Comparison of ENCODE assay signal across 10 mouse cellular contexts in genomic region chr4:136928928-136929327, GRCm38 (mm10). TPM values are rescaled to one million over a fixed set of nuclear protein-coding genes. Genes with fewer than 3 reads are reported as not detected.
A peak's percentile ranks its signal among the peaks of the same experiment; 100 is the strongest.
DNase-seq lines count a peak whose midpoint lies in the region; ATAC-seq and TF ChIP-seq lines count a peak whose summit lies in the region.
"Had no signal": no experiment of that assay in that cellular context is flagged by ENCODE, and none has a peak within 500 bp of the region (broad histone marks: within the 10 kb centered on the region; RNA-seq: fewer than 3 reads in every experiment).

No protein-coding gene starts in this region.

- no peaks in the 10 kb centered on the region for H3K9me3 ChIP-seq in hindbrain, postnatal 0 days (ENCODE audit: low read length)
- H3K9me3 ChIP-seq in hindbrain, embryonic 13.5 days: no peaks in the 10 kb centered on the region
- H3K9me3 ChIP-seq in CH12.LX (replicated peaks; ENCODE audit: low read length): no peaks in the 10 kb centered on the region
- no peaks in the 10 kb centered on the region for H3K9me3 ChIP-seq in stomach, postnatal 0 days (ENCODE audit: control insufficient read depth, low read length)
- H3K9me3 ChIP-seq: embryonic facial prominence, embryonic 12.5 days; limb, embryonic 13.5 days had no signal

- ATAC-seq in hindbrain, postnatal 0 days: no peak
- no peak for ATAC-seq in hindbrain, embryonic 13.5 days (ENCODE audit: low FRiP score)
- ATAC-seq in stomach, postnatal 0 days (ENCODE audit: low FRiP score, low TSS enrichment): no peak

- no peak overlapping the region for H3K27ac ChIP-seq in hindbrain, postnatal 0 days
- no peak overlapping the region for H3K27ac ChIP-seq in hindbrain, embryonic 13.5 days
- H3K27ac ChIP-seq in CH12.LX (ENCODE audit: insufficient read depth, low read depth): no peak overlapping the region
- no peak overlapping the region for H3K27ac ChIP-seq in stomach, postnatal 0 days (replicated peaks)
- H3K27ac ChIP-seq: embryonic facial prominence, embryonic 12.5 days; limb, embryonic 13.5 days had no signal

- no peaks in the 10 kb centered on the region for H3K79me2 ChIP-seq in CH12.LX (replicated peaks; ENCODE audit: control insufficient read depth, extremely low read depth, insufficient read depth, poor library complexity, severe bottlenecking)

- DNase-seq in hindbrain, postnatal 0 days (ENCODE audit: low spot score): peak; percentile 71
- peak; percentile 42 for DNase-seq in CH12.LX (ENCODE audit: extremely low read depth)
- peak; percentile 54 for DNase-seq in adrenal gland, postnatal 14 days
- peak; percentile 48 for DNase-seq in induced T-regulatory cell, adult 2 months (ENCODE audit: low read depth)
- no peak for DNase-seq in stomach, postnatal 0 days (ENCODE audit: low spot score)
- no peak for DNase-seq in right cerebral cortex, postnatal 25 days
- no peak for DNase-seq in gastrocnemius, postnatal 25 days

- TF ChIP-seq POLR2A in CH12.LX (IDR thresholded peaks at IDR 0.05; ENCODE audit: low read depth, low read length): no peak

- 0 out of 2 replicates have a peak, but pooled peaks cover 3% of the 10 kb centered on the region for H3K36me3 ChIP-seq in hindbrain, postnatal 0 days (ENCODE audit: insufficient read depth, low read length)
- no peaks in the 10 kb centered on the region for H3K36me3 ChIP-seq in hindbrain, embryonic 13.5 days
- H3K36me3 ChIP-seq in CH12.LX (replicated peaks in 1 of 2; ENCODE audit: control insufficient read depth in 1 of 2, insufficient read depth in 1 of 2, low read length in 1 of 2): no peaks in the 10 kb centered on the region
- H3K36me3 ChIP-seq in stomach, postnatal 0 days (ENCODE audit: control insufficient read depth, insufficient read depth, low read length): no peaks in the 10 kb centered on the region
- H3K36me3 ChIP-seq: embryonic facial prominence, embryonic 12.5 days; limb, embryonic 13.5 days had no signal

- no peak overlapping the region for H3K4me2 ChIP-seq in hindbrain, postnatal 0 days (ENCODE audit: low read depth, low read length)
- H3K4me2 ChIP-seq in hindbrain, embryonic 13.5 days: no peak overlapping the region
- H3K4me2 ChIP-seq in CH12.LX (ENCODE audit: insufficient read depth, low read depth, poor library complexity, severe bottlenecking): no peak overlapping the region
- H3K4me2 ChIP-seq in stomach, postnatal 0 days (replicated peaks; ENCODE audit: low read depth): no peak overlapping the region
- H3K4me2 ChIP-seq: embryonic facial prominence, embryonic 12.5 days; limb, embryonic 13.5 days had no signal

- TF ChIP-seq RAD21 in CH12.LX (IDR thresholded peaks at IDR 0.05; ENCODE audit: low read depth, low read length): peak; percentile 19

- TF ChIP-seq CTCF in hindbrain, postnatal 0 days (IDR thresholded peaks at IDR 0.05; ENCODE audit: low read depth): peak; percentile 76
- peak in 1 of 2 experiments; percentile 65; a peak in 2 of 4 replicates for TF ChIP-seq CTCF in CH12.LX (conservative IDR thresholded peaks at IDR 0.05 in 1 of 2, IDR thresholded peaks at IDR 0.05 in 1 of 2; ENCODE audit: low read depth in 2 of 2, low read length in 2 of 2)
- peak; percentile 75 for TF ChIP-seq CTCF in stomach, postnatal 0 days (IDR thresholded peaks at IDR 0.05; ENCODE audit: low read depth)

- in situ Hi-C loops in CH12.LX (cut with MboI; ENCODE audit: low pct_ligation_motif_present, low pct_unique_long_range_greater_than_20kb, low sequenced_read_pairs): no loop called here

- no peaks in the 10 kb centered on the region; the same call in 1 of the 2 replicates for H3K27me3 ChIP-seq in hindbrain, postnatal 0 days (ENCODE audit: insufficient read depth, low read length)
- H3K27me3 ChIP-seq in hindbrain, embryonic 13.5 days: peaks cover 76% of the 10 kb centered on the region
- peaks cover 85% of the 10 kb centered on the region for H3K27me3 ChIP-seq in CH12.LX (replicated peaks)
- no peaks in the 10 kb centered on the region for H3K27me3 ChIP-seq in stomach, postnatal 0 days (ENCODE audit: control insufficient read depth, insufficient read depth, low read length)

- dilution Hi-C loops in CH12.LX (cut with MboI; ENCODE audit: extremely low pct_ligation_motif_present, extremely low pct_unique_long_range_greater_than_20kb, low sequenced_read_pairs): no loop called here

- WGBS in hindbrain, postnatal 0 days: 6% methylated on average over 5 of the region's 5 CpGs
- WGBS in hindbrain, embryonic 13.5 days: 7% methylated on average over 5 of the region's 5 CpGs
- 7% methylated on average over 5 of the region's 5 CpGs for WGBS in stomach, postnatal 0 days

- H3K4me1 ChIP-seq in hindbrain, postnatal 0 days (ENCODE audit: insufficient read depth, low read length): 0 out of 2 replicates have a peak, but pooled peaks cover 5% of the 10 kb centered on the region
- H3K4me1 ChIP-seq in hindbrain, embryonic 13.5 days (replicated peaks): peaks cover 19% of the 10 kb centered on the region
- H3K4me1 ChIP-seq in CH12.LX (ENCODE audit: control insufficient read depth in 1 of 2, insufficient read depth in 2 of 2): peaks cover 4 to 10% of the 10 kb centered on the region in 2 experiments; a peak in 3 of 4 replicates
- no peaks in the 10 kb centered on the region for H3K4me1 ChIP-seq in stomach, postnatal 0 days (replicated peaks; ENCODE audit: control insufficient read depth, insufficient read depth)
- H3K4me1 ChIP-seq: embryonic facial prominence, embryonic 12.5 days; limb, embryonic 13.5 days had no signal

- no peak overlapping the region for H3K4me3 ChIP-seq in hindbrain, postnatal 0 days (ENCODE audit: low read length)
- no peak overlapping the region for H3K4me3 ChIP-seq in hindbrain, embryonic 13.5 days
- H3K4me3 ChIP-seq in CH12.LX (replicated peaks in 1 of 3; ENCODE audit: low read depth in 2 of 3, low read length in 2 of 3, poor library complexity in 1 of 3): no peak overlapping the region
- H3K4me3 ChIP-seq in stomach, postnatal 0 days (ENCODE audit: low read depth, low read length): no peak overlapping the region
- H3K4me3 ChIP-seq: embryonic facial prominence, embryonic 12.5 days; limb, embryonic 13.5 days had no signal

- H3K9ac ChIP-seq in hindbrain, postnatal 0 days (replicated peaks; ENCODE audit: low read length): no peak overlapping the region
- H3K9ac ChIP-seq in hindbrain, embryonic 13.5 days: no peak overlapping the region
- no peak overlapping the region for H3K9ac ChIP-seq in CH12.LX (ENCODE audit: insufficient read depth, low read depth)
- no peak overlapping the region for H3K9ac ChIP-seq in stomach, postnatal 0 days (ENCODE audit: low read length)
- H3K9ac ChIP-seq: embryonic facial prominence, embryonic 12.5 days; limb, embryonic 13.5 days had no signal

- TF ChIP-seq EP300 in CH12.LX (IDR thresholded peaks at IDR 0.05; ENCODE audit: low read length): no peak
- TF ChIP-seq EP300 in stomach, postnatal 0 days (optimal IDR thresholded peaks at IDR 0.05): no peak

TF ChIP-seq in CH12.LX, 34 proteins besides CTCF, POLR2A, EP300 and RAD21:
- TF ChIP-seq ZKSCAN1 (IDR thresholded peaks at IDR 0.05; ENCODE audit: borderline replicate concordance, low read depth, low read length): no peak
- TF ChIP-seq SMC3 (IDR thresholded peaks at IDR 0.05; ENCODE audit: low read depth, low read length): peak; percentile 73

RNA-seq across cellular contexts. Expression of gene Epha8, which starts 27.7 kb away (rescaled TPM):
- 52.9 and 59.3 TPM in 2 replicates for total RNA-seq in hindbrain, postnatal 0 days (2014; rRNA removed)
- 13.3 and 14.2 TPM in 2 replicates for polyA plus RNA-seq in hindbrain, postnatal 0 days (2015; fragmentation: Nextera tagmentation; extraction: Ambion mirVana)
- polyA plus RNA-seq in hindbrain, embryonic 13.5 days (2015; fragmentation: Nextera tagmentation; extraction: Ambion mirVana): 5.6 and 6.1 TPM in 2 replicates
- total RNA-seq in CH12.LX (2012; rRNA removed) (not detected in 2 replicates), CH12.LX (2014; rRNA removed) (not detected in 2 replicates)
- polyA plus RNA-seq in CH12.LX (2012; ENCODE audit: insufficient read length, low read depth): not detected in 2 replicates
- 0.11 and 0.26 TPM in 2 replicates for total RNA-seq in adrenal gland, postnatal 14 days (2021)
- polyA plus RNA-seq in stomach, postnatal 0 days (2015; fragmentation: Nextera tagmentation; extraction: Ambion mirVana): 0.11 and 0.16 TPM in 2 replicates
- not detected for total RNA-seq in gastrocnemius, postnatal 25 days (2021)

RNA-seq across cellular contexts. Expression of gene C1qa, which starts 30.3 kb away (rescaled TPM):
- total RNA-seq in hindbrain, postnatal 0 days (2014; rRNA removed): 49.6 and 55.4 TPM in 2 replicates
- polyA plus RNA-seq in hindbrain, postnatal 0 days (2015; fragmentation: Nextera tagmentation; extraction: Ambion mirVana): 48.4 and 49.9 TPM in 2 replicates
- polyA plus RNA-seq in hindbrain, embryonic 13.5 days (2015; fragmentation: Nextera tagmentation; extraction: Ambion mirVana): 23.6 and 24.6 TPM in 2 replicates
- not detected in 2 replicates for total RNA-seq in CH12.LX (2012; rRNA removed)
- not detected in 2 replicates for total RNA-seq in CH12.LX (2014; rRNA removed)
- polyA plus RNA-seq in CH12.LX (2012; ENCODE audit: insufficient read length, low read depth): not detected in 2 replicates
- total RNA-seq in adrenal gland, postnatal 14 days (2021): 30.2 and 31.6 TPM in 2 replicates
- 49.7 and 53.0 TPM in 2 replicates for polyA plus RNA-seq in stomach, postnatal 0 days (2015; fragmentation: Nextera tagmentation; extraction: Ambion mirVana)
- 10 to 100 TPM; 11.6 to 15.5 TPM for total RNA-seq in gastrocnemius, postnatal 25 days (2021)

RNA-seq across cellular contexts. Expression of gene C1qc, which starts 36.1 kb away (rescaled TPM):
- total RNA-seq in hindbrain, postnatal 0 days (2014; rRNA removed): 71.8 and 90.1 TPM in 2 replicates
- 47.1 and 48.3 TPM in 2 replicates for polyA plus RNA-seq in hindbrain, postnatal 0 days (2015; fragmentation: Nextera tagmentation; extraction: Ambion mirVana)
- 19.5 and 24.3 TPM in 2 replicates for polyA plus RNA-seq in hindbrain, embryonic 13.5 days (2015; fragmentation: Nextera tagmentation; extraction: Ambion mirVana)
- not detected in 2 replicates for total RNA-seq in CH12.LX (2012; rRNA removed)
- not detected in 2 replicates for total RNA-seq in CH12.LX (2014; rRNA removed)
- not detected in 2 replicates for polyA plus RNA-seq in CH12.LX (2012; ENCODE audit: insufficient read length, low read depth)
- total RNA-seq in adrenal gland, postnatal 14 days (2021): 23.6 and 28.0 TPM in 2 replicates
- 48.6 and 49.4 TPM in 2 replicates for polyA plus RNA-seq in stomach, postnatal 0 days (2015; fragmentation: Nextera tagmentation; extraction: Ambion mirVana)
- total RNA-seq in gastrocnemius, postnatal 25 days (2021): 10 to 100 TPM; 10.9 to 13.3 TPM

RNA-seq across cellular contexts. Expression of gene C1qb, which starts 42.9 kb away (rescaled TPM):
- total RNA-seq in hindbrain, postnatal 0 days (2014; rRNA removed): 65.5 and 72.0 TPM in 2 replicates
- polyA plus RNA-seq in hindbrain, postnatal 0 days (2015; fragmentation: Nextera tagmentation; extraction: Ambion mirVana): 75.8 and 79.7 TPM in 2 replicates
- 37.9 and 48.5 TPM in 2 replicates for polyA plus RNA-seq in hindbrain, embryonic 13.5 days (2015; fragmentation: Nextera tagmentation; extraction: Ambion mirVana)
- not detected in 2 replicates for total RNA-seq in CH12.LX (2012; rRNA removed)
- not detected in 2 replicates for total RNA-seq in CH12.LX (2014; rRNA removed)
- not detected in 2 replicates for polyA plus RNA-seq in CH12.LX (2012; ENCODE audit: insufficient read length, low read depth)
- total RNA-seq in adrenal gland, postnatal 14 days (2021): 28.1 and 31.7 TPM in 2 replicates
- 79.6 and 80.6 TPM in 2 replicates for polyA plus RNA-seq in stomach, postnatal 0 days (2015; fragmentation: Nextera tagmentation; extraction: Ambion mirVana)
- 10 to 100 TPM; 13.4 to 16.5 TPM for total RNA-seq in gastrocnemius, postnatal 25 days (2021)

Comparison
In these comparisons a context has a peak if more than half of its experiments do, and no peak if none do; other contexts are left out.
1. DNase-seq: peak in hindbrain, postnatal 0 days (single experiment), CH12.LX (single experiment), adrenal gland, postnatal 14 days (single experiment) and induced T-regulatory cell, adult 2 months (single experiment); none in stomach, postnatal 0 days (single experiment), right cerebral cortex, postnatal 25 days (single experiment) and gastrocnemius, postnatal 25 days (single experiment).
2. RNA of gene Epha8, which starts 27.7 kb away (total RNA-seq): 52.9 to 59.3 TPM in hindbrain, postnatal 0 days; 0.11 to 0.26 TPM in adrenal gland, postnatal 14 days, not detected in gastrocnemius, postnatal 25 days and not detected in CH12.LX; every median in the first group is over 10 times any median in the second.
3. RNA of gene C1qa, which starts 30.3 kb away (total RNA-seq): 49.6 to 55.4 TPM in hindbrain, postnatal 0 days, 30.2 to 31.6 TPM in adrenal gland, postnatal 14 days and 11.6 to 15.5 TPM in gastrocnemius, postnatal 25 days; not detected in CH12.LX; every median in the first group is over 10 times any median in the second.
4. RNA of gene C1qc, which starts 36.1 kb away (total RNA-seq): 71.8 to 90.1 TPM in hindbrain, postnatal 0 days, 23.6 to 28.0 TPM in adrenal gland, postnatal 14 days and 10.9 to 13.3 TPM in gastrocnemius, postnatal 25 days; not detected in CH12.LX; every median in the first group is over 10 times any median in the second.